Mouse (Mus musculus): ENCODE measurements around the gene Acp7.
A peak's percentile ranks its signal among the peaks of the same experiment; 100 is the strongest.
"Not testable (repeated sequence)": the region's sequence is repeated elsewhere in the genome, so short reads cannot be mapped to it uniquely, and the experiment has no call there.

Acp7 gene

DNA sequence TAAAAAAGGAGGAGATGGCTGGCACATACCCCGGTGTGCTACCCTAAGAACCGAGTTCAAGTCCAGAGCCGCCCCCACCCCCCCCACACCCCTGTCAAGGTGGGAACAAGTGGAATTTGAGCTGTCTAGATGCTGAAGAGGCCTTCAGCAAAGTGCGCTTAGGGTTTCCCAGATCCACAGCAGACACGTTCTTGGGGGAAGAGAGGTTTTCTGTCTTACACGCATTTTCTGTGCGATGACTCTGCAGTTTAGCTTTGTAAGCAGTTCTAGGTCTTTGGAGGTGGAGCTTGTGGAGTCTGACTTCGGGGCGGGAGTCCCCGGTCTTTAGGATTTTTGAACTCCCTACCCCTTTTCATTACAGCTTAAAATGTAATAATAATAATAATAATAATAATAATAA, at the start of gene Acp7:
Gene Acp7, minus strand, starts transcription at position 260 of the 400 bp plus-strand sequence.
- DNase-seq = no peak

DNA sequence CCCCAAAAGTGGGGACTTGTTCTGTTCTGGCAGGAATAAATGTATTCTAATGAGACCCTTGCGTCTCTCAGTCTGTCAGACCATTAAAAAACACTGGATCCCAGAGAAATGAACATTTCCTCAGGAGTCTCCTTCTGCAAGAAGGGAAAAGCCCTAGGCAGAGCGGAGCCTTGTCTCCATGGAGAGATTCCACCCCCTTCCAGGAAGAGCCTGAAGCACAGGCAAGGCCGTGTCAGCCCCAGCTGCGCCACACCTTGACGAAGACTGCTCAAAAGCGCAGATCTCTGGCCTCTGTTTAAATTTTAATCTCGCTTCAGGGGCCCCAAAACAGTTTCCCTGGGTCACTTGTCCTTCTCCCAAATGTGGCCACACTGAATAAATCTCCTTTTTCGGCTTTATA, 46.5 kb upstream of the Acp7 start:
- DNase-seq = no peak

DNA sequence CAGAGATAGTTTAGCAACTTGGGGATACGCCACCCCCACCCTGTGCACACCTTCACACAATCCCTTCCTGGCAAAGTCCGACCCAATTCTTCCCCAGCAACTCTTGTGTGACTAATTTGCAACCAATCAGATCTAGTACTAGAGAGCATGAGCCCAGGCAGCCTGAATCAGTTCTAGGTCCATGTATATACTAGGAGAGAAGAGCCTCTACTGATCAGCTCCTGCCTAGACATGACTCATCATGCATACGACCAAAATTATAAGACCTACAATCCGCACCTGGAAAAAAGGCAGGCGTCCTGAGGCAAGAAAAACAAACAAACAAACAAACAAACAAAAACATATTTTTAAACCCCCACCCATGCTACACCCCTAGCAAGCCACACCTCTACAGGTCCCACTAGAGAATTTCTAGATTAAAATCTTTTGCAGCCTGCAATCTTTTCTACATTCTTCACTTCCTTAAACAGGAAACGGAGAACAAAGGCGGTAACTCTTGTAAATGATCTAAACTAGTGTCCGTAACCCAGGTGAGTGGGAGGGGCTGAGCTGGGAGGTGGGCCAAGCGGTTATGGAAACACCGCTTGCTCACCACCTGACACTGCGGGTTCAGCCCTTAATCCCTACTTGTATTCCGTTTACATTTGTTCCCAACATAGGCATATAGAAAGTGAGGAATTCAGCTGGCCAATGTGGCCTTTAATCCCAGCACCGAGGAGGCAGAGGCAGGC, 45.8 kb upstream of the Acp7 start:
- peak; percentile 16 for DNase-seq

DNA sequence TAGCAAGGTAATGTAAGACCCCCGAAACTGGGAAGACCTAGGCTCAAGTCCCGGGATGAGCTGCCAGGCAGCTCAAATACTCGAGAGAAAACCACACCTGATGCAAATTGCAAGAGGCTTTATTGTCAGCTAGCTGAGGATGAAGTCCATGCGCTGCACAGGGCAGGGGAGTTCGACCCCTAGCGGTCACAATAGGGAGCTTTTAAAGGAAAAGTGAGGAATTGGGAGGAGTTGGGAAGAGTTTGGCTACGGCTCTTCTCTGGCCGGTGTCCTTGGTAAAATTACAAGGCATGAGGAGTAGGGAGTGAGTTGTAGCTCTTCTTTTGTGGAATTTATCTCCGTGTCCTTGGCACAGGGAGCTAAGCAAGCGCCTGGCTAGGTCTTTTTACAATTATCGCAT, 44.6 kb upstream of the Acp7 start:
- DNase-seq = peak; percentile 68

DNA sequence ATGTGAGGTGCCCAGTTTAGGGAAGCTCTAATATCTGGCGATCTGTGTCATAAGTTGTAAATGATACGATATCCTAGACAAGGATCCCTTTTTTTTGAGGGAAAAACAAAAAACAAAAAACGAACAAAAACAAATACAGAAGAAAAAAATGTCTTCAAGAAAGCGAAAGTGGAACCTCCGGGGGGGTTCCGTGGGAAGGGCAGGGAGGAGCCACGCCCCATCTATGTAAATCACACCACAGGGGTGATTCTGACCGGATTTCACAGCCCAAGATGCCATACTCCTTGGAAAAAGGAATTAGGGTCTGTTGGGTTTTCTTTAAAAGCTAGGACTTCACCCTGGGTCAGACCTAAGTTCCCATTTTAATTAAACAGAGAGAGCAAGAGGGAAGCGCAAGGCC, 43.9 kb upstream of the Acp7 start:
- no peak for DNase-seq

DNA sequence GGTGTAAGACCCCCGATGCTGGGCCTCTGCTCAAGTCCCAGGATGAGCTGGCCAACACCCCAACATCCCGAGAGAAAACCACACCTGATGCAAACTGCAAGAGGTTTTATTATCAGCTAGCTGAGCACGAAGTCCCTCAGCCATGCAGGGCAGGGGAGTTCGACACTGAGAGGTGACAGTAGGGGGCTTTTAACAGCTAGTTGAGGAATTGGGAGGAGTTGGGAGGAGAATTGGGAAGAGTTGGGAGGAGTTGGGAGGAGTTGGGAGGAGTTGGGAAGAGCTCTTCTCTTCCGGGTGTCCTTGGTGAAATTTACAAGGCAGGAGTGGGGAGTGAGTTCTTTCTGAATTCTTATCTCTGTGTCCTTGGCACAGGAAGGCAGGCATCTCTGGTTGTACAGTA, 41.7 kb upstream of the Acp7 start:
- not testable (repeated sequence) for DNase-seq

DNA sequence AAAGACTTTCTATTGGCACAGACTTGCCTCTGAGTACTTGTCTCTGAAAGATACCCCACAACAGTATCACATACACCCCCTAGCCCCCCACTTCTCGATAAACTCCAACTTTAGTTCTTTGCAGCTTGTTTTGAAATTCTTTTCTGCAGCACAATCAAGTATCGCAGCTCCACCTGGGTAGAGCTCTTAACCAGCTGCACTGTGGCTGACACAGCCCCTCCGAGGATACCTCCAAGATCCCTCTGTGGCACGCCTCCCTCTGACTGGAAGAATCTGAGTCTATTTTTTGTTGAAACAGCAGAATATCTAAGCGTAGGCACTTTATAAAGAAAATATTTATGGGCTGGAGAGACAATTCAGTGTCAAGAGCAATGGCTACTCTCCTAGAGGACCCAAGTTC, 41.1 kb upstream of the Acp7 start:
- no peak for DNase-seq

DNA sequence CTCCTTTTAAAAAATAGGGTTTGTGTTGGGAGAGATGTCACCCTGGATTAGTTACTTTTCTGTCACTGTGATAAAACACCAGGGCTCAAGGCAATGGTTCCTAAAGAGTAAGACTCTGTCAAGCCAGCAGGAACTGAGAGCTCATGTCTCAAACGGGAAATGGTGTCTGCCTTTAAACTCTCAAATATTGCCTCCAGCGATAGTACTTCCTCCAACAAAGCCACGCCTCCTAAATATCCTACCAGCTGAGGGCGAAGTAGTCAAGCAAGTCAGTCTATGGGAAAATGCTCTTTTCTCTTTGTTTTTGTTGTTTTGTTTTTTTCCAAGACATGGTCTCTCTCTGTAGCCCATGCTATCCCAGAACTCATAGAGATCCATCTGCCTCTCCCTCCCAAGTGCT, 40.0 kb upstream of the Acp7 start:
- DNase-seq = no peak

DNA sequence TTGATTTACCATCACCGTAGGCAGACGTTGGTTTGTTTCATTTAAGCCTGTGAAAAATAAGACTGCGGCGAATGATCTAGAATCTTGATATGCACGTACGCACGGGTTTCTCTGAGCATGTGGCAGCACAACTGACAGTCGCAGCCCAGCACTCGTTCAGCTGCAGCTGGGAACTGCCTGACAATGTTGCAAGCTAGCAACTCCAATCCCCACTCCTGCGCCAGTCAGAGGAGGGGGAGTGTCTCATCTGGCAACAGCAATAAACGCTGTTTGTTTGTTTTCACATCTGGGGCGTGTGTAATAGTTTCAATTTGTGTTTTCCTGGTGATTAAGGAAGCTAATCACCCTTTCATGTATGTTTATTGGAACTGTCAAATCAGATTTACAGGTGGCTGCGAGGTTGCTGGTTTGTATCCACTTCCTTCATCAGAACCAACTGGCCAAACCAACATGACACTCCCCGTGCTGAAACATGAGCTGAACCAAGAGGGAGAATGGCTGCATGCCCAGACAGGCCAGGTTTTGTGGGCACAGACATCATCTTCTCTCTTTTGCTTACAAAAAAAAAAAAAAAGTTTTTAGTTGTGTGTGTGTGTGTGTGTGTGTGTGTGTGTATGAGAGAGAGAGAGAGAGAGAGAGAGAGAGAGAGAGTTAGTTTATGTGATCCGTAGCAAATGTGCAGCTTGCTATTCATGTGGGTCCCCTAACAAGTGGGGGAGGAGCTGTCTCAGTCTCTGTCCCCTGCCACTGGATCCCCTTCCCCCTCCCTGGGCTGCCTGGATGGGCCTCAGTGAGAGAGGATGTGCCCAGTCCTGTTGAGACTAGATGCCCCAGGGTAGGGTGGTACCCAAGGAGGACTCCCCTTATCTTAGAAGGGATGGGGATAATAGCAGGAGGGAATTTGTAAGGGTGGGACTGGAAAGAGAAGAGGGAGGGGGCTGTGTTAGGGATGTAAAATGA, 34.8 kb upstream of the Acp7 start:
- DNase-seq = peak; percentile 11

DNA sequence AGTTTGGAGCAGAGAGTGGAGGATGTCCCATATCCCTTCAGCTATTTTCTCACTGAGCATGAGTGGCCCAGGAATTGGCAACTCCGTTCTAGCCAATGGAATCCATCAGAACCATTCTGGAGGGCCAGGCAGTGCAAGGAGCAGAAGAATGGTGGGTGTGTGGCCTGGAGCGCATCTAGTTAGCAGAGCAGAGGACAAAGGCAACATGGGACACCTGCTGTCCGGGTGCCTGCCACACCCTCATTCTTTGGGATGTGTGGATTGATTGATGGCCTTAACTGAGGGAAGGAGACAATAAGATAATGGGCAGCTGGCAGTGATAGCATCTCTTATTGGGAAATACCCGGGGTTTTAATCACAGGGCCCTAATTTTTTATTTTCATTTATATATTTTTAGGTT, 25.3 kb upstream of the Acp7 start:
- DNase-seq = no peak

DNA sequence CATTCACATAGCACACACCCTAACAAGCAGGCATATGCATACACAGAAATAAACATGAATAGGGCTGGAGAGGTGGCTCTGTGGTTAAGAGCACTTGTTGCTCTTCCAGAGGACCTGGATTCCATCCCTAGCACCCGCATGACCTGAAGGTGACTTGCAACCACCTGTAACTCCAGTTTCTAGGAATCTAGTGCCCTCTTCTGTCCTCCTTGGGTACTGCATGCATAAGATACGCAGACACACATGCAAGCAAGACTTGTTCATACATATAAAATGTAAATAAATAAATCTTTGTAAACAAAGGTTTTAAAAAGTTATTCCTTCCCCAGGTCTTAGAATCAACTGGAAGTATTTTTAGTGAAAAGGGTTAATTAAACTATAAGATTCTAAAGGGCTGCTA, 20.0 kb upstream of the Acp7 start:
- DNase-seq = no peak

DNA sequence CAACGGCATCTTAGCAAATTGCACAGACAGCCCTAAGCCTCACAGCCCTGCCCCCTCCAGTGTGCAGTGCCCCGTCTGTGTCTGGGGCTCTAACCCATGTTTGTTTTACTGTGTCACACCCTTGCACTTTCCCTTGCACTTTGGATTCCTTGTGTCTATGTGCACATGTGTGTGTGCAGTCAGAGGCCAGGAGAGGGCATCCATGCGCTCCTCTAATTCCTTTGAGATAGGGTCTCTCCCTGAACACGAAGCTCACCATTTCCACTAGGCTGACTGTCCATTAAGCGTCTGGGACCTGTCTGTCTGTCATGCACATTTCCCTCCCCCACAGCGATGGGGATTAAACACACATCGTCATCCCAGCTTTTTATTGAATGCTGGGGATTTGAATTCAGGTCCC, 15.9 kb upstream of the Acp7 start:
- DNase-seq = no peak

DNA sequence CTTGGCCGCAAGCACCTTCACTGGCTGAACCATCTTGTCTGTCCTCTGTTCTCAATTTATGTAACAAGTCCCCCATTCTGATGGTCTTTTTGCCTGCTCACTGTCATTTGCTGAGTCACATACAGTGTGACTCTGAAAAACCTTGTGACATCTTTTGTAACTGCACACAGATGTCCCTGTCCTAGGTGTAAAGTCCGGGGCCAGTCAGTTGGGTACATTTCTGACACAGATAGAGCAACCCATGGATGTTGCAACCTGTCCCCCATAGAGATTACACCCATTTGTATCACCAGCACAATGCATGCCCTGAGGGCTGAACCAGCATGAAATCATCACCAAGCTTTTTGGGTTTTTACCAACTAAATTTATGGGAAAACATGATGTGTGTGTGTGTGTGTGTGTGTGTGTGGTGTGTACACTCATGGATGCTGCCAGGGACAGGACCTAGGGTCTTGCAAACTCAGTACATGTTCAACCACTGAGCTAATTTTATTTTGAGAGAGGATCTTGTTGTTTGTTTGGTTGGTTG, 14.9 kb upstream of the Acp7 start:
- DNase-seq = no peak

DNA sequence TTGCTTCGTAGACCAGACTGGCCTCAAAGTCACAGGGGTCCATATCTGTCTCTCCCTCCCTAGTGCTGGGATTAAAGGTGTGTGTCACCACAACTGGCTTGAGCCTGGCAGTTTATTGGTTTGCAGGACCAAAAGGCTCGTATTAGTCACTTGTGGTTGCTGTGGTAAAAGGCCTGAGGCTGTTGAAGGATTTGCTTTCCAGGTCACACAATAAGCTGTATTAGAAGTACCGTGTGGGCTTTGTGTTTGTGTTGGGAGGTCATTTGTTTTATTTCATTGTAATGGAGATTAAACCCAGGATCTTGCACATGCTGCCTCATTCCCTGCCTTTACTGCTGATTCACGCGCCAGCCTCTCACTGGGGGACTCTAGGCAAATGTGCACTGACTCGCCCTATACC, 14.2 kb upstream of the Acp7 start:
- no peak for DNase-seq

DNA sequence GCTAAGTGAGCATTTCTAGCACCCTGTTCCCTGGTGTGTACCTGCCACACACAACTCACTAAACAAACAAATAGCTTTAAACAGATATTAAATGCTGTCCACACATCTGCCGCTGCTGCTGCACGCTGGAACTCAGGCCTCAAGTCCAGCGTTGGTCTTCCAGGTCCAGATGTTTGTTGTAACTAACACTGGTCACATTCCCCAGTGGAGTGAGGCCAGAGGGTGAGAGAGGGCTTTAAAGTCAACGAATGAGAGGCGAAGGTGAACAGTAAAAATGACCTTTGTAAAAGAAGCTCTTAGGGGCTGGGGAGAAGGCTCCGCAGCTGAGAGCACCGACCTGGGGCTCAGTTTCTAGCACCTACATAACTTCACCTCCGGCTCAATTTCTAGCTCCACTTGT, 10.4 kb upstream of the Acp7 start:
- peak; percentile 61 for DNase-seq

DNA sequence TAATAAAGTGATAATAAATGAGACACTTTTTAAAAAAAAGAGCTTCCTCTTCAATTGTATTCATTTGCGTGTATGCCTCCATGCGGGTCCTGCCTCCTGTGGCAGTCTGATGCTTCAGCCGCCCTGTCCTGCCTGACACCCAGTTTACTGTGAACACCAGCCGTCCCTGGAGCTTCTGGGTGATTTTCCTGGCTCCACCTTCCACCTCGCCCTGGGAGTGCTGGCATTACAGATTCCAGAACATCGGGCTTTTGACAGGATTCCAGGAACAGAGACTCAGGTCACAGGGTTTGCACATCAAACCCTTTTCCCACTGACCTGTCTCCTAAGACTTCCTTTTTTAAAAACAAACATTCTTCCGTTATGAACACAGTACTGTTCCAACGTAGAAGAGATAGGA, 6.4 kb upstream of the Acp7 start:
- no peak for DNase-seq

DNA sequence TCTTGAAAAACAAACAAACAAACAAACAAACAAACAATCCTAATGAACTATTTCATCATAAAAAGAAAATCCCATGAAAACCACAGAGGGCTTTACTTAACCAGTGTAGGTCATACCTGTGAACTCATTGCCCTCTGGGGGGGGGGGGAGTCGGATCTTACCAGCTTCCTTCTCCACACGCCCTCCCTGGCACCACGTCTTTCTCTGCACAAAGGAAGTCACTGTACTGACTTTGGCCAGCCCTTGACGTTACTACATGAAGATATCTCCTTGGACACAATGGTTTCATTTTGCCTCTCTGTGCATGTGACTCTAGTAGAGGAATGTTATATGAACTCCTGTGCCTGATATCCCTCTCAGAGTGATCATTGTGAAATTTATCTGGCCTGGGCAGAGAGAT, 3.0 kb upstream of the Acp7 start:
- DNase-seq = no peak

DNA sequence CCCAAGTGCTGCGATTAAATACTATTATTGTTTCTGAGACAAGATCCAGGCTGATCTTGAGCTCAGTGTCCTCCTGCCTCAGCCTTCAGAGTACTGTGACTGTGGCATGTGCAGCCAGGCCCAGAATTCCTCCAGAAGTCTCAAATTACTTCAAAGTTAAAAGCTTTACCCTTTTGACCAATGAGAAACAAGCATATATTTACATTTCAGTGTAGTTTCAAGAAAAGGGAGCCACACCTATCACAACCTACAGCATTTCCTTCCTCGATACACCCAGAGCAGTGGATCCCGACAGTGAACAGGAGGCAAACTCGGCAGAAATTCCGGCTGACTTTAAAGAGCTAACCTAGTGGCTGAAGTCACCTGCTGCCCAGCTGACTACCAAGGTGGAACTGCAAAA, 6.3 kb downstream of the Acp7 start:
- no peak for DNase-seq

DNA sequence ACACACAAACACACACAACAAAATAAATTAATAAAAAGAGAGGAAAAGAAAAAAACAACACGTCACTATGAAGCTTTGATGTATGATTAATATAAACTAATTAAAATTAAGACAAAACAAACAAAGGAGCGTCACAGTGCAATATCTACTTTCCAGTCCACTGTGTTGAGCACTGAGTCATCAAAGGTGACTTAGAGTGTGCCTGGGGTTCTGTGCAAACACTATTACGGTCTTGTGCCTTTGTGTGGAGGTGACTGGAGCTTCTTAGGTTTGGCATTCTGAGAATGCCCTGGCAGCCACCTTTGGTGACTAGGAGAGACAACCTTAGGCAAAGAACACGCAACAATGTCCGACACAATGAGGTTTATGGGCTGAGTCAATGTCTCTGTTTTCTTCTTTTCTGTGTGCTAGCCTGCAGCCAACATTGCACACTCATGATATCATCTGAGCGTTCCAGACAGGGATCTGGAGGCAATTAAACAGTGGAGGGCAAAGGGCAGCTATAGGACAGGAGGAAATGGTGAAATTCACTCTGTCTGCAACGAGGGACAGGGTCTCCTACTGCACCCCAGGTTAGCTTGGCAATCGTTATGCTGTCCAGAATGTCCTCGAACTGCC, 11.9 kb downstream of the Acp7 start:
- no peak for DNase-seq

DNA sequence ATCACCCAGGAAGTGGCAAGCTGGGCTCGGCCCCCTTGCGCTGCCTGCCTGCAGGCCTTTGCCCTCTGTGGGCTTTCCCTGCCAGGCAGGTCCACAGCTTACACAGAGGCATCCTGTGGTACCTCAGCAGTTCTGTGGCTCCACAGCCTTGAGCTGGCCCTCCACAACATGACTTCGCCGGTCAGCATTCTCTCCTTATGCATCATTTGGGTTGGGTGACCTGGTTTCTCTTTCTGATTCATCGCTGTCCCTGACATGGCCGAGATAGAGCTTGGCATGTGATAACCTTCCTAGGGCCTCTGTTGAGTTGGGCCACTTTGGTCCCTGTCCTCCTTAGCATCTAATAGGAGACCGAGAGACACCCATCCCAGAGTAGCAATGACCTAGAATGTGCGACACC, 25.2 kb downstream of the Acp7 start:
- DNase-seq = no peak

DNA sequence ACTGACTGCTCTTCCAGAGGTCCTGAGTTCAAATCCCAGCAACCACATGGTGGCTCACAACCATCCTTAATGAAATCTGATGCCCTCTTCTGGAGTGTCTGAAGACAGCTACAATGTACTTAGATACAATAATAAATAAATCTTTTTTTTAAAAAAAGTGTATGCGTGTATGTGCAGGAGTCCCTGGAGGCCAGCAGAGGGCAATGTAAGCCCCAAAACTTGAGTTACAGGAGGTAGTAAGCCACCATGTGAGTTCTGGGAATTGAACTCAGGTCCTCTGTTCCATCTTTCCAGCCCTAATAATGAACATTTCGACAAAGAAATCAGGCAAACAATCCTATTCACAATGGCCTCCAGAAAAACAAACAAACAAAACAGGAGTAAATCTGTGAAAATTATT, 27.3 kb downstream of the Acp7 start:
- DNase-seq = not testable (repeated sequence)

DNA sequence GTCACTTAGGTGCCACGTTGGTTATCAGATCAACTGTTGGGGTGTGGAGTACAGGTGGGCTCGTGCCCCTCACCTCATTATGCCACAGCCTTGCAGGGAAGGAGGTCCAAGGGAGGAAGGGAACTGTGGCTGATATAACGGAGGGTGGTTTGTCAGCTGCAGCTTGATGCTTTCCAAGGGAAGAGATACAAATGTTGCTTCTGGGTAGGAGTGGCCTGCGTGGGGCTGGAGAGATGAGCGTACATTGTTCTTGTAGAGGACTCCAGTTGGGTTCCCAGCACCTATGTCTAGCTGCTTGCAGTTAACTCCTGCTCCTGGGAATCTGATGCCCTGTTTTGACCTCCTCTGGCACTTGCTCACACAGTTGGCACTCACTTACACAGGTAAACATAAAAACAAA, 28.0 kb downstream of the Acp7 start:
- DNase-seq = no peak

DNA sequence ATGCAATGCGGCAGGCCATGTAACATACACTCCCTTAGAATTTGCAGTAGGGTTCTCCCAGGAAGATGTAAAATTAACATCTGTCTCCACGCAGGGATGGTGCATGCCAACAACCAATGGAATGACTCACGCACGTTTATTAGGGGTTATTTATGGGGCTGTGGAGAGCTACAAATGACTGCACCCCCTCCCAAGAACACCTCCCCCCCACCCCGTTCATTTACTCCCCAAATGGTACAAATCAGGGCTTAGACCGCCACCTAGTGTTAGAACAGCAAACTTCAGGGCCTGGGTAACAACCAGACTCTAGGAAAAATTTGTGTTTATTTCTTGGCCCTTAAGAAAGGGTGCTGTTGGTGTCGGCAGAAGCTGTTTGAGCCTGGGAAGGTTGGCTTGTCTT, 29.5 kb downstream of the Acp7 start:
- peak; percentile 83 for DNase-seq

DNA sequence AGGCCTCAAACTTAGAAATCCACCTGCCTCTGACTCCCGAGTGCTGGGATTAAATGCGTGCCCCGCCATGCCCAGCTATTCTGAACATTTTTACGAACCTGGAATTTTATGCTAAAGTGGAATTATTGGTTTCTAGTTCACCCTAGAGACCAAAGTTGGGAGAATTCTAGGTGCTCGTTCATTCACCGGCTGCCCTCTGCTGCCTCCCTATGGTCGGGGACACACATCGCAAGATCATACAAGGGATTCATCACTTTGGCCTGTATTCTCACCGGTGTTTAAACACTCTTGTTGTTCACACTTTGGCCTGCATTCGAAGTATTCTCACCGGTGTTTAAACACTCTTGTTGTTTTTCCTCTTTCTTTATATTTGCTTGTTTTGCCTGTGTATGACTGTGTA, 30.1 kb downstream of the Acp7 start:
- peak; percentile 85 for DNase-seq
